Mouse (Mus musculus) urinary bladder, adult 18-20 months (tissue): ENCODE measurements around the gene Arhgap35.
"Not testable (repeated sequence)": the region's sequence is repeated elsewhere in the genome, so short reads cannot be mapped to it uniquely, and the experiment has no call there.

Experiments used
- DNase-seq, 2 experiments: peaks; one replicate each; pipeline ENCODE4 v3.0.0; 2022; ENCODE audit warnings: low spot score in 2 of 2, mixed read lengths in 2 of 2

The Arhgap35 gene

GRCm38 (mm10) chr7:16614888-16615715 is at the start of gene Arhgap35:
Arhgap35 (minus strand) TSS chr7:16614993.
- peak; percentile 95 to 97 for DNase-seq

DNA sequence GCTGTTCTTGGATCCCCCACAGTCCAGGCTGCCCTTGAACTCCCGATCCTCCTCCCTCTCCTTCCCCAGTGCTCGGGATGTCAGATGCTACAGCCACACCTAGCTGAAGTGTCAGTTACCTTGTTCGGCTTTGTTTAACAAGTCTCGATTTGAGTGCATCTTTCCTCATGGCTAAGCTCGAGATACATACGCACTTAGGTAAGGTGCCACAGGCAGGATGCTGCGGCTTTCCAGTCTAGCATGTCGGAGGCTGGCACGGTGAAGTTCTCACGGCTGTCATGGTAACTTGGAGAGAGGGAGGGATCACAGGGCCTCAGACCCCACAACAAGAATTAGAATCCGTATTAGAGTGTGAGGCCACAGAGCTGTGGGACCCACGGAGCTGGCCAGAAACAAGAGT is 29.5 kb upstream of the Arhgap35 start:
- no peak for DNase-seq

- not testable (repeated sequence) for DNase-seq
These were observed 28.3 kb upstream of the Arhgap35 start for GRCm38 (mm10) chr7:16643106-16643505.

DNA sequence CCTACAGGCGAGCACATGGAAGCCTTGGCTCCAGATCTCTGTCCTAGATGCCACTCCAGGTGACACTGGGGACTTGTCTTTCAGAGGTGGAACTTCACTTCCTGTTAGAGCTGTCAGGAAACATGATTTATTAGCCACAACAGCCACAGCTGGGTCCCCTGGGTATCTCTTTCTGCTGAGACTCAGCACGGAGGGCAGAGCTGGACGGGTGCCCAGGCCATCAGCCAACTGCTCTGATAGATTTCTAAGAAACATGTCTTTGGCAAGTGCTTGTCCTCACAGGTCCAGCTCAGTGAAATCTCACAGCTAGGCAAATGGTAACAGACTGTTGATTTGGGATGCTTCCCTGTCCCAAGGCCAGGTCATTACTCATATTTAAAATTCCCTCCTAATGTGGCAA is 24.2 kb upstream of the Arhgap35 start:
- no peak for DNase-seq

- DNase-seq = no peak
These were observed 20.3 kb upstream of the Arhgap35 start for GRCm38 (mm10) chr7:16635116-16635515.

DNA sequence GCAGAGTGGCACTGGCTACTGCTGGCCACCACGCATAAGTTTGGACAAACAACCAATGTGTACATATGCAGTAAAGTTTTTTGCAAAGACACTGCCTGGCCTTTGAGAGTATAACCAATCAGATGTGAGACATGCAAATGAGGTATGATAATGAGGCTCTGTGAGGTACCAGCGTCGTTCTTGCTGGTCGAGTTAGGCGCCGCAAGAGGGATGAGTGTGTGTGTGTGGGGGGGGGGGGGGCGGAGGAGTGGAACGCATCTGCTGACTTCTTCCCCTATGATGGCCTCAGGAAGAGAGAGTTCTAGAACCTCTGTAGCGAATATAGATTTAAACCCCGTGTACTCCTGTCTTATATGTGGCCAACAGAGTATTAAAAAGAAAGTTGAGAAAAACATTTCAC is 19.1 kb upstream of the Arhgap35 start:
- not testable (repeated sequence) for DNase-seq

GRCm38 (mm10) chr7:16631932-16632331 is 17.1 kb upstream of the Arhgap35 start:
- no peak for DNase-seq

- no peak for DNase-seq
These were observed 16.2 kb upstream of the Arhgap35 start for GRCm38 (mm10) chr7:16631025-16631424.

- no peak for DNase-seq
These were observed 15.0 kb upstream of the Arhgap35 start for GRCm38 (mm10) chr7:16629598-16630296.

- DNase-seq = peak in 1 of 2 experiments; percentile 26
These were observed 13.4 kb upstream of the Arhgap35 start for GRCm38 (mm10) chr7:16628096-16628771.

GRCm38 (mm10) chr7:16623687-16624086 is 8.9 kb upstream of the Arhgap35 start:
- no peak for DNase-seq

DNA sequence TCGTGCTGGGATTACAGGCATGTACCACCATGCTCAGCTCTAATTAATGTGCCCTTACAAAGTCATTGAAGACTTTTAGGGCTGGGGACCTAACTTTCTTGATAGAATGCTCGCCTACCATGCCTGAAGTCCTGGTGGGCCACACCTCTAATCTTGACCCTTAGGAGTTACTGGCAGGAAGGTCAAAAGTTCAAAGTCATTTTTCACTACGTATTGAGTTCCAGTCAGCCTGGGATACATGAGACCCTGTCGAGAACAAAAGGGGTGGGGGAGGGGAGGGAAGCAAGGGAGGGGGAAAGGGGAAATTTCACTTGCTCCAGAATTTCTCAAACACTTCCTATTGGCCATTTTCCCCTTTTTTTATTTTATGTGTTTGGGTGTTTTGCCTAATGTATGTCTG is 8.3 kb upstream of the Arhgap35 start:
- no peak for DNase-seq

GRCm38 (mm10) chr7:16621066-16621622 is 6.4 kb upstream of the Arhgap35 start:
- no peak for DNase-seq

GRCm38 (mm10) chr7:16618661-16619211 is 3.9 kb upstream of the Arhgap35 start:
- peak; percentile 53 to 56 for DNase-seq

DNA sequence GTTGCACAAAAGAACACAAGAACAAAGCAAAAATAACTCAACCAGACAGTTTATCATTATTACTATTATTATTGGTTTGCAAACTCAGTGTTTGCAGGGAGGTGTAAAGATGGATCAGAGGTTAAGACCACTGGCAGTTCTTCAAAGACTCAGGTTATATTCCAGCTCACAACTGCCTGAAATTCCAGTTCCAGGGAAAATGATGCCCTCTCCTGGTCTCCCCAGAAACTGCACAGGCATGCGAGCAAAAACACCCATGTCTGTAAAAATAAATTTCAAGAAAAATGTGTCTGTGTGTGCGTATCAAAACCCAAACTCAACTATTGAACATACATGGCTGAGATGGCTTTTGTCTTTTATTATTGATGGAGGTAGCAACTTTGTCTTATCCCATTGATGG is 2.3 kb upstream of the Arhgap35 start:
- DNase-seq = no peak

DNA sequence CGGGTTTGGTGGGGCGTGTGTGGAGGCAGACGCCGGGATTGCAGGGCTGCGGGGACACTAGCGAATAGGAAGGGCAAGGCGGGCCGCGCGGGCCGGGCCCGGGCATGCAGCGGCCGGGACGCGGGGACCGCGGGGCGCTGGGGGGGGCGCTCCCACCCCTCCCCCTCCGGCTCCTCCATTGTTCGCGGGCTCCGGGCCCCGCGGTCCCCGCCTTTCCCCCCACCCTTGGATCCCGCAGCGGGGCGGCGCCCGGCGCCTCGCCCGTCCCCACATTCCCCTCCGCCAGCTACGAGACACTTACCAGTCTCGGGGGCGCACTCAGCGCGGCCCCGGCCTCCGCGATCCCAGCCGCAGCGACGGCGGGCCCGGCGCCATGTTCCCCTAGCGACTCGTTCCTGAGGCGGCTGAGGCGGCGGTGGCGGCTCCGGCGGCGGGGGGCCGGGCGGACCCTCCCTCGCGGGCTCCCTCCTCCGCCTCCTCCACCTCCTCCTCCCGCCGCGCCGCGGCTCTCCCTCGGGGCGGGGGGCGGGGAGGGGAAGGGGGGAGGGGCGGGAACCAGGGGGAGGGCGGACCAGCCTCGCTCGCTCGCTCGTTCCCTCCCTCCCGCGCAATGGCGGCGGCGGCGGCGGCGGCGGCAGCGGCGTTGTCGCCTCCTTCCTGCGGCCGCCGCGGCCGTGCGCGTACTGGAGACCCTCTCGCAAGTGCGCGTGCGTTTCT is 464 bp downstream of the Arhgap35 start:
- peak; percentile 53 to 54 for DNase-seq

DNA sequence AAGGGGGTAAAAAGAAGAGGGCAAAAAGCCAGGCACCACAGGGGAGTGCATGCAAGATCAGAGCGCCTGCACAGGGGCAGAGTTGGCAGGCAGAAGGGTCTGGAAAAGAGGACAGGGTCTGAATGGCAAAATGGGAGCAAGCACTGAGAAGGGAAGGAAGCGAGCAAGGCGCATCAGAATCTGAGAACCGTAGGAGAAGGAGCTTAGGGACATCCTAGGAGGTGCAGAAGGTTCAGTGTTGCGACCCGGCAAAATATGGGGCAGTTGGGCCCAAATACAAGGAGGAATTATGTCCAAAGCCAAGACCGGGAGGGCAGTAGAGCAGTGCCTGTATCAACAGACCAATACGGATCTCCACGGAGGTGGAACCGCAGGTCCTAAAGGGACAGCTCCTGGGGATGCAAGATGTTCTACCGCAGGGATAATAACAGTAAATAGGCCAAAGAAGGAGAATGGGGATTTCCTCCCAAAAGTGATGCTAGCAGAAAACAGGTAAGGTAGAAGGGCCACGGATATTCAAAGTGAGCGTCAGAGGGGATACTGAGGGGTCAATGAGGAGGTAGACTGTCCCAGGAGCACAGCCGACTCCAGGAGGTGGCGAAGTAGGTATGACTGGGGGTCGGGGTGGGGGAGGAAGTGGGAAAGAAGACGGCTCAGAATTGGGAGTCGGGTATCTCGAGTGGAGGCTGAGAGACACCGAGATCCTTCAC is 1.2 kb downstream of the Arhgap35 start:
- DNase-seq = no peak

DNA sequence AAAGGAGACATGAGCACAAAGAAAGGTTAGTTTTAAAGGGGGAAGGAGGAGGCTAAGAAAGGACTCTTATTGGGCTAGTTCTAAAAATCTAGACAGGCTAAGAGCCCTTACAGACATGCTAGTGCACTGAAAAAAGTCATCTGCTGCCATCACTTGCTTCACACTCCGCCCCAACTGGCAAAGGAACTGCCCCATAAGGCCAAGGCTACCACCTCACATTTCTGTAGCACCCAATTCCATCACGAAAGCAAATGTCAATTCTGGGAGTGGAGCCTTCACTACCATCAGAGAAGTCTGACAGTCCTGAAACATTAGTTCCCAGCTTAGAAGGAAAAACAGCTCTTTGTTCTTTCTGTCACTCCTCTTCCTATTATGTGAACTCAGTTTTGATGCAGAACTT is 4.4 kb downstream of the Arhgap35 start:
- no peak for DNase-seq

GRCm38 (mm10) chr7:16608961-16609360 is 5.8 kb downstream of the Arhgap35 start:
- DNase-seq = no peak

GRCm38 (mm10) chr7:16608046-16608445 is 6.7 kb downstream of the Arhgap35 start:
- no peak for DNase-seq
